Mouse (Mus musculus): ENCODE data around the gene Kcnj5.

- TF ChIP-seq POLR2A (IDR thresholded peaks at IDR 0.05; ENCODE audit: borderline replicate concordance, insufficient read depth, low read length) (no peak), CTCF (IDR thresholded peaks at IDR 0.05; ENCODE audit: borderline replicate concordance, insufficient read depth, low read depth, low read length) (no peak)
Observed at GRCm38 (mm10) chr9:32312208-32312607, 31.9 kb downstream of the Kcnj5 start.
